Mouse (Mus musculus) right cerebral cortex, adult 18-20 months (tissue): ENCODE results near the gene Olfr64.

Experiments
- DNase-seq: peaks from one replicate; pipeline ENCODE4 v3.0.0; 2022; ENCODE audit warnings: mixed read lengths

Gene Olfr64

GRCm38 (mm10) chr7:103894385-103894784 lies at the start of gene Olfr64:
TSS of gene Olfr64 (minus strand) at chr7:103894485.
- DNase-seq, result no peak

GRCm38 (mm10) chr7:103942730-103943129 lies 48.4 kb upstream of the Olfr64 start:
- no peak for DNase-seq

- no peak for DNase-seq
These were observed 40.0 kb upstream of the Olfr64 start, which contains the start of gene Olfr632 for GRCm38 (mm10) chr7:103934264-103934663. TSS of gene Olfr632 (plus strand) at chr7:103934347.

GRCm38 (mm10) chr7:103928525-103928924 lies 34.2 kb upstream of the Olfr64 start, which contains the start of gene Olfr631:
TSS of gene Olfr631 (plus strand) at chr7:103928825.
- DNase-seq, result no peak

GRCm38 (mm10) chr7:103915338-103915737 lies 21.1 kb upstream of the Olfr64 start:
- no peak for DNase-seq

GRCm38 (mm10) chr7:103912969-103913511 lies 18.8 kb upstream of the Olfr64 start:
- DNase-seq, result no peak

- no peak for DNase-seq
These were observed 15.8 kb upstream of the Olfr64 start for GRCm38 (mm10) chr7:103910047-103910446.

- no peak for DNase-seq
These were observed 8.9 kb upstream of the Olfr64 start, which contains the start of gene Olfr65 for GRCm38 (mm10) chr7:103903187-103903586. TSS of gene Olfr65 (plus strand) at chr7:103903487.

GRCm38 (mm10) chr7:103886152-103886551 lies 8.1 kb downstream of the Olfr64 start, which contains the start of gene Olfr66:
TSS of gene Olfr66 (minus strand) at chr7:103886252.
- DNase-seq, result no peak

- no peak for DNase-seq
These were observed 17.2 kb downstream of the Olfr64 start for GRCm38 (mm10) chr7:103877093-103877492.

- no peak for DNase-seq
These were observed 19.8 kb downstream of the Olfr64 start for GRCm38 (mm10) chr7:103874451-103874850.

- no peak for DNase-seq
These were observed 21.2 kb downstream of the Olfr64 start for GRCm38 (mm10) chr7:103873064-103873463.

GRCm38 (mm10) chr7:103870667-103871066 lies 23.6 kb downstream of the Olfr64 start:
- no peak for DNase-seq

GRCm38 (mm10) chr7:103865716-103866115 lies 28.6 kb downstream of the Olfr64 start:
- no peak for DNase-seq

GRCm38 (mm10) chr7:103861531-103861930 lies 32.8 kb downstream of the Olfr64 start:
- DNase-seq, result no peak

GRCm38 (mm10) chr7:103860855-103861254 lies 33.4 kb downstream of the Olfr64 start:
- no peak for DNase-seq

GRCm38 (mm10) chr7:103859076-103859475 lies 35.2 kb downstream of the Olfr64 start:
- DNase-seq, result no peak

GRCm38 (mm10) chr7:103854669-103855068 lies 39.6 kb downstream of the Olfr64 start:
- DNase-seq, result no peak

- no peak for DNase-seq
These were observed 41.2 kb downstream of the Olfr64 start, which contains the start of gene Hbb-y for GRCm38 (mm10) chr7:103853090-103853489. TSS of gene Hbb-y (minus strand) at chr7:103853216.

- DNase-seq, result no peak
These were observed 49.6 kb downstream of the Olfr64 start for GRCm38 (mm10) chr7:103844525-103845325.

- no peak for DNase-seq
These were observed 51.3 kb downstream of the Olfr64 start, which contains the start of gene Hbb-bh1 for GRCm38 (mm10) chr7:103843034-103843433. TSS of gene Hbb-bh1 (minus strand) at chr7:103843164.

GRCm38 (mm10) chr7:103840268-103840667 lies 54.0 kb downstream of the Olfr64 start, which contains the start of gene Hbb-bh2:
TSS of gene Hbb-bh2 (minus strand) at chr7:103840520.
- no peak for DNase-seq
